Mouse (Mus musculus): ENCODE data around the gene Golt1b. TPM values are rescaled to one million over a fixed set of nuclear protein-coding genes. Genes with fewer than 3 reads are reported as not detected.
A peak's percentile ranks its signal among the peaks of the same experiment; 100 is the strongest.

The Golt1b gene
- 44.0 and 58.5 TPM in 2 replicates for total RNA-seq (2014; rRNA removed)
- 67.6 and 72.0 TPM in 2 replicates for polyA plus RNA-seq (2015; fragmentation: Nextera tagmentation; extraction: Ambion mirVana)

- Histone ChIP-seq H3K36me3 (ENCODE audit: insufficient read depth) (no peaks in the 10 kb centered on the region), H3K4me2 (ENCODE audit: low read depth) (peak within 1 kb of the TSS; percentile 81), H3K9me3 (ENCODE audit: low read length) (no peaks in the 10 kb centered on the region), H3K27ac (ENCODE audit: low read depth, low read length) (peak within 1 kb of the TSS; percentile 9), H3K4me1 (ENCODE audit: insufficient read depth) (0 out of 2 replicates have a peak, but pooled peaks cover 12% of the 10 kb centered on the region), H3K9ac (peak within 1 kb of the TSS; percentile 70), H3K4me3 (ENCODE audit: low read depth, low read length) (peak within 1 kb of the TSS; percentile 96), H3K27me3 (ENCODE audit: insufficient read depth, low read length) (no peaks in the 10 kb centered on the region)
- no peak for TF ChIP-seq CTCF (IDR thresholded peaks at IDR 0.05; ENCODE audit: low read depth)
- WGBS, result 3% methylated on average over 75 of the region's 87 CpGs
- ATAC-seq (peak; percentile 100), DNase-seq (peak; percentile 98)
Measured at GRCm38 (mm10) chr6:142387011-142387754, at the start of gene Golt1b, which contains the start of gene Recql. Gene Golt1b, plus strand, starts transcription at chr6:142387221. Gene Recql, minus strand, starts transcription at chr6:142387087.

- Histone ChIP-seq H3K9me3 (ENCODE audit: low read length) (no peaks in the 10 kb centered on the region), H3K4me1 (ENCODE audit: insufficient read depth) (no peaks in the 10 kb centered on the region), H3K27ac (ENCODE audit: low read depth, low read length) (no peak overlapping the region), H3K9ac (no peak overlapping the region), H3K27me3 (ENCODE audit: insufficient read depth, low read length) (no peaks in the 10 kb centered on the region), H3K4me2 (ENCODE audit: low read depth) (no peak overlapping the region), H3K4me3 (ENCODE audit: low read depth, low read length) (no peak overlapping the region), H3K36me3 (ENCODE audit: insufficient read depth) (no peaks in the 10 kb centered on the region)
- ATAC-seq (no peak), DNase-seq (no peak)
- no peak for TF ChIP-seq CTCF (IDR thresholded peaks at IDR 0.05; ENCODE audit: low read depth)
- 53% methylated on average over 2 of the region's 2 CpGs for WGBS
Measured at GRCm38 (mm10) chr6:142338961-142339360, 48.1 kb upstream of the Golt1b start.

- Histone ChIP-seq H3K4me2 (ENCODE audit: low read depth) (no peak overlapping the region), H3K9me3 (ENCODE audit: low read length) (no peaks in the 10 kb centered on the region), H3K4me3 (ENCODE audit: low read depth, low read length) (no peak overlapping the region), H3K36me3 (ENCODE audit: insufficient read depth) (no peaks in the 10 kb centered on the region), H3K27me3 (ENCODE audit: insufficient read depth, low read length) (no peaks in the 10 kb centered on the region), H3K9ac (no peak overlapping the region), H3K4me1 (ENCODE audit: insufficient read depth) (no peaks in the 10 kb centered on the region), H3K27ac (ENCODE audit: low read depth, low read length) (no peak overlapping the region)
- 45% methylated on average over 2 of the region's 2 CpGs for WGBS
- TF ChIP-seq CTCF (IDR thresholded peaks at IDR 0.05; ENCODE audit: low read depth), result no peak
- ATAC-seq (no peak), DNase-seq (no peak)
Measured at GRCm38 (mm10) chr6:142339576-142339975, 47.4 kb upstream of the Golt1b start.

GRCm38 (mm10) chr6:142343561-142343960 lies 43.5 kb upstream of the Golt1b start:
- Histone ChIP-seq H3K9me3 (ENCODE audit: low read length) (no peaks in the 10 kb centered on the region), H3K4me2 (ENCODE audit: low read depth) (no peak overlapping the region), H3K27me3 (ENCODE audit: insufficient read depth, low read length) (no peaks in the 10 kb centered on the region), H3K4me3 (ENCODE audit: low read depth, low read length) (no peak overlapping the region), H3K9ac (no peak overlapping the region), H3K4me1 (ENCODE audit: insufficient read depth) (peaks cover 3% of the 10 kb centered on the region), H3K27ac (ENCODE audit: low read depth, low read length) (no peak overlapping the region), H3K36me3 (ENCODE audit: insufficient read depth) (no peaks in the 10 kb centered on the region)
- TF ChIP-seq CTCF (IDR thresholded peaks at IDR 0.05; ENCODE audit: low read depth), result peak; percentile 76
- 76% methylated on average over 2 of the region's 2 CpGs for WGBS
- DNase-seq, result peak; percentile 69
- ATAC-seq, result no peak

- peak within 1 kb of the TSS; percentile 60 for H3K4me2 ChIP-seq (ENCODE audit: low read depth)
- TF ChIP-seq CTCF (IDR thresholded peaks at IDR 0.05; ENCODE audit: low read depth), result no peak; the same call in 1 of the 2 replicates
- H3K4me3 ChIP-seq (ENCODE audit: low read depth, low read length), result peak within 1 kb of the TSS; percentile 65
- peak within 1 kb of the TSS; percentile 80 for H3K27ac ChIP-seq (ENCODE audit: low read depth, low read length)
- H3K9ac ChIP-seq, result peak within 1 kb of the TSS; percentile 70
- H3K36me3 ChIP-seq (ENCODE audit: insufficient read depth), result peaks cover 10% of the 10 kb centered on the region; the same call in 1 of the 2 replicates
- no peaks in the 10 kb centered on the region for H3K27me3 ChIP-seq (ENCODE audit: insufficient read depth, low read length)
- ATAC-seq (peak; percentile 97), DNase-seq (peak; percentile 96)
- H3K9me3 ChIP-seq (ENCODE audit: low read length), result no peaks in the 10 kb centered on the region
- WGBS, result 1% methylated on average over 48 of the region's 48 CpGs
- peaks cover 3% of the 10 kb centered on the region for H3K4me1 ChIP-seq (ENCODE audit: insufficient read depth)
Measured at GRCm38 (mm10) chr6:142345440-142346038, 41.5 kb upstream of the Golt1b start, which contains the start of gene Pyroxd1. Gene Pyroxd1, plus strand, starts transcription at chr6:142345654.

GRCm38 (mm10) chr6:142346181-142347110 lies 40.6 kb upstream of the Golt1b start:
- Histone ChIP-seq H3K9me3 (ENCODE audit: low read length) (no peaks in the 10 kb centered on the region), H3K4me1 (ENCODE audit: insufficient read depth) (peaks cover 3% of the 10 kb centered on the region), H3K36me3 (ENCODE audit: insufficient read depth) (peaks cover 17% of the 10 kb centered on the region), H3K4me3 (ENCODE audit: low read depth, low read length) (peak overlapping the region; percentile 65), H3K4me2 (ENCODE audit: low read depth) (peak overlapping the region; percentile 60), H3K27ac (ENCODE audit: low read depth, low read length) (0 out of 2 replicates have a peak overlapping the region, but pooled peaks have one; percentile 80), H3K27me3 (ENCODE audit: insufficient read depth, low read length) (no peaks in the 10 kb centered on the region), H3K9ac (peak overlapping the region; percentile 70)
- no peak for TF ChIP-seq CTCF (IDR thresholded peaks at IDR 0.05; ENCODE audit: low read depth)
- WGBS, result 61% methylated on average over 12 of the region's 12 CpGs
- ATAC-seq, result no peak
- no peak for DNase-seq

Data from forebrain, postnatal 0 days (tissue).